Mouse (Mus musculus): Measurements from ENCODE around the gene Ccr7.
A peak's percentile ranks its signal among the peaks of the same experiment; 100 is the strongest.

The Ccr7 gene

GRCm38 (mm10) chr11:99153767-99154753 is 817 bp downstream of the Ccr7 start:
- DNase-seq, result no peak

GRCm38 (mm10) chr11:99152323-99153144 is 2.3 kb downstream of the Ccr7 start:
- DNase-seq, result no peak

- no peak for DNase-seq
These were observed 3.4 kb downstream of the Ccr7 start for GRCm38 (mm10) chr11:99151333-99151930.

- no peak for DNase-seq
These were observed 4.0 kb downstream of the Ccr7 start for GRCm38 (mm10) chr11:99150889-99151288.

GRCm38 (mm10) chr11:99149898-99150757 is 4.7 kb downstream of the Ccr7 start:
- DNase-seq, result peak; percentile 90 to 92

- DNase-seq, result peak; percentile 51 to 52
These were observed 5.8 kb downstream of the Ccr7 start for GRCm38 (mm10) chr11:99148896-99149703.

- DNase-seq, result no peak
These were observed 6.5 kb downstream of the Ccr7 start for GRCm38 (mm10) chr11:99148400-99148799.

GRCm38 (mm10) chr11:99147920-99148289 is 7.0 kb downstream of the Ccr7 start:
- DNase-seq, result no peak

- DNase-seq, result no peak
These were observed 7.6 kb downstream of the Ccr7 start for GRCm38 (mm10) chr11:99147041-99147919.

- DNase-seq, result no peak
These were observed 8.3 kb downstream of the Ccr7 start for GRCm38 (mm10) chr11:99146558-99146957.

- DNase-seq, result no peak
These were observed 9.1 kb downstream of the Ccr7 start for GRCm38 (mm10) chr11:99145765-99146164.

GRCm38 (mm10) chr11:99144940-99145339 is 9.9 kb downstream of the Ccr7 start:
- DNase-seq, result no peak

GRCm38 (mm10) chr11:99144456-99144855 is 10.4 kb downstream of the Ccr7 start:
- DNase-seq, result no peak

GRCm38 (mm10) chr11:99143123-99144082 is 11.5 kb downstream of the Ccr7 start:
- DNase-seq, result no peak

GRCm38 (mm10) chr11:99142493-99143095 is 12.3 kb downstream of the Ccr7 start:
- no peak for DNase-seq

- DNase-seq, result no peak
These were observed 12.8 kb downstream of the Ccr7 start for GRCm38 (mm10) chr11:99142046-99142445.

GRCm38 (mm10) chr11:99141600-99141999 is 13.3 kb downstream of the Ccr7 start:
- no peak for DNase-seq

- DNase-seq, result no peak
These were observed 15.9 kb downstream of the Ccr7 start for GRCm38 (mm10) chr11:99138976-99139375.

- DNase-seq, result no peak
These were observed 17.5 kb downstream of the Ccr7 start for GRCm38 (mm10) chr11:99137385-99137784.
